Mouse (Mus musculus): ENCODE measurements around the gene Hc. TPM values are rescaled to one million over a fixed set of nuclear protein-coding genes. Genes with fewer than 3 reads are reported as not detected.
A peak's percentile ranks its signal among the peaks of the same experiment; 100 is the strongest.

Hc gene
- polyA plus RNA-seq, 1 experiment from 2014 or later, result 0.31 TPM

GRCm38 (mm10) chr2:34984885-34985284 is 76.4 kb downstream of the Hc start:
- H3K4me1 ChIP-seq, result peaks cover 24% of the 10 kb centered on the region
- WGBS, result 78% methylated on average over 8 of the region's 8 CpGs
- H3K27ac ChIP-seq, result no peak overlapping the region
- H3K36me3 ChIP-seq, result no peaks in the 10 kb centered on the region
- no peak for DNase-seq (ENCODE audit: low spot score)
- no peak overlapping the region for H3K4me3 ChIP-seq
- H3K27me3 ChIP-seq (ENCODE audit: insufficient read depth, poor library complexity, severe bottlenecking), result no peaks in the 10 kb centered on the region
- H3K9me3 ChIP-seq, result no peaks in the 10 kb centered on the region

GRCm38 (mm10) chr2:34982906-34983698 is 78.1 kb downstream of the Hc start:
- 57% methylated on average over 11 of the region's 11 CpGs for WGBS
- H3K4me1 ChIP-seq, result peaks cover 24% of the 10 kb centered on the region
- no peaks in the 10 kb centered on the region for H3K36me3 ChIP-seq
- no peak overlapping the region for H3K4me3 ChIP-seq
- no peaks in the 10 kb centered on the region for H3K9me3 ChIP-seq
- DNase-seq (ENCODE audit: low spot score), result no peak
- no peak overlapping the region; the same call in 1 of the 2 replicates for H3K27ac ChIP-seq
- H3K27me3 ChIP-seq (ENCODE audit: insufficient read depth, poor library complexity, severe bottlenecking), result no peaks in the 10 kb centered on the region

GRCm38 (mm10) chr2:34982096-34982724 is 79.0 kb downstream of the Hc start:
- no peak for DNase-seq (ENCODE audit: low spot score)
- H3K27ac ChIP-seq, result no peak overlapping the region; the same call in 1 of the 2 replicates
- no peaks in the 10 kb centered on the region for H3K36me3 ChIP-seq
- peaks cover 26% of the 10 kb centered on the region for H3K4me1 ChIP-seq
- 67% methylated on average over 14 of the region's 14 CpGs for WGBS
- H3K27me3 ChIP-seq (ENCODE audit: insufficient read depth, poor library complexity, severe bottlenecking), result no peaks in the 10 kb centered on the region
- H3K4me3 ChIP-seq, result no peak overlapping the region
- no peaks in the 10 kb centered on the region for H3K9me3 ChIP-seq

GRCm38 (mm10) chr2:34979459-34980011 is 81.7 kb downstream of the Hc start:
- H3K27me3 ChIP-seq (ENCODE audit: insufficient read depth, poor library complexity, severe bottlenecking), result no peaks in the 10 kb centered on the region
- no peaks in the 10 kb centered on the region for H3K36me3 ChIP-seq
- 76% methylated on average over 3 of the region's 3 CpGs for WGBS
- no peak overlapping the region for H3K27ac ChIP-seq
- H3K9me3 ChIP-seq, result no peaks in the 10 kb centered on the region
- H3K4me3 ChIP-seq, result no peak overlapping the region
- peaks cover 30% of the 10 kb centered on the region for H3K4me1 ChIP-seq
- no peak for DNase-seq (ENCODE audit: low spot score)

GRCm38 (mm10) chr2:34978226-34978625 is 83.0 kb downstream of the Hc start:
- Histone ChIP-seq H3K27me3 (ENCODE audit: insufficient read depth, poor library complexity, severe bottlenecking) (no peaks in the 10 kb centered on the region), H3K27ac (no peak overlapping the region), H3K4me3 (no peak overlapping the region), H3K4me1 (peaks cover 26% of the 10 kb centered on the region), H3K9me3 (no peaks in the 10 kb centered on the region), H3K36me3 (no peaks in the 10 kb centered on the region)
- 84% methylated on average over 2 of the region's 2 CpGs for WGBS
- DNase-seq (ENCODE audit: low spot score), result no peak

GRCm38 (mm10) chr2:34976945-34977658 is 84.1 kb downstream of the Hc start:
- DNase-seq (ENCODE audit: low spot score), result no peak
- no peak overlapping the region for H3K27ac ChIP-seq
- H3K36me3 ChIP-seq, result no peaks in the 10 kb centered on the region
- H3K27me3 ChIP-seq (ENCODE audit: insufficient read depth, poor library complexity, severe bottlenecking), result no peaks in the 10 kb centered on the region
- no peaks in the 10 kb centered on the region for H3K9me3 ChIP-seq
- H3K4me3 ChIP-seq, result no peak overlapping the region
- 55% methylated on average over 8 of the region's 8 CpGs for WGBS
- H3K4me1 ChIP-seq, result peaks cover 15% of the 10 kb centered on the region

GRCm38 (mm10) chr2:34976447-34976846 is 84.8 kb downstream of the Hc start:
- H3K27me3 ChIP-seq (ENCODE audit: insufficient read depth, poor library complexity, severe bottlenecking), result no peaks in the 10 kb centered on the region
- no peaks in the 10 kb centered on the region for H3K36me3 ChIP-seq
- no peaks in the 10 kb centered on the region for H3K9me3 ChIP-seq
- H3K4me1 ChIP-seq, result peaks cover 11% of the 10 kb centered on the region; the same call in 1 of the 2 replicates
- WGBS, result 87% methylated on average over 6 of the region's 6 CpGs
- DNase-seq (ENCODE audit: low spot score), result no peak
- no peak overlapping the region for H3K4me3 ChIP-seq
- no peak overlapping the region for H3K27ac ChIP-seq

GRCm38 (mm10) chr2:34973087-34973486 is 88.2 kb downstream of the Hc start:
- Histone ChIP-seq H3K27me3 (ENCODE audit: insufficient read depth, poor library complexity, severe bottlenecking) (no peaks in the 10 kb centered on the region), H3K36me3 (no peaks in the 10 kb centered on the region), H3K4me3 (no peak overlapping the region), H3K9me3 (no peaks in the 10 kb centered on the region), H3K4me1 (peaks cover 6% of the 10 kb centered on the region; the same call in 1 of the 2 replicates), H3K27ac (no peak overlapping the region)
- DNase-seq (ENCODE audit: low spot score), result no peak
- 85% methylated on average over 8 of the region's 8 CpGs for WGBS

GRCm38 (mm10) chr2:34971080-34971888 is 90.0 kb downstream of the Hc start:
- no peak overlapping the region for H3K4me3 ChIP-seq
- no peaks in the 10 kb centered on the region for H3K36me3 ChIP-seq
- H3K4me1 ChIP-seq, result no peaks in the 10 kb centered on the region
- WGBS, result 71% methylated on average over 11 of the region's 11 CpGs
- H3K9me3 ChIP-seq, result no peaks in the 10 kb centered on the region
- DNase-seq (ENCODE audit: low spot score), result no peak
- no peak overlapping the region for H3K27ac ChIP-seq
- H3K27me3 ChIP-seq (ENCODE audit: insufficient read depth, poor library complexity, severe bottlenecking), result no peaks in the 10 kb centered on the region

GRCm38 (mm10) chr2:34970092-34970750 is 91.0 kb downstream of the Hc start:
- Histone ChIP-seq H3K4me1 (peaks cover 9% of the 10 kb centered on the region), H3K36me3 (no peaks in the 10 kb centered on the region), H3K9me3 (no peaks in the 10 kb centered on the region), H3K27me3 (ENCODE audit: insufficient read depth, poor library complexity, severe bottlenecking) (no peaks in the 10 kb centered on the region), H3K27ac (no peak overlapping the region), H3K4me3 (no peak overlapping the region)
- DNase-seq (ENCODE audit: low spot score), result peak; percentile 81
- 29% methylated on average over 9 of the region's 9 CpGs for WGBS

- peaks cover 11% of the 10 kb centered on the region for H3K4me1 ChIP-seq
- no peaks in the 10 kb centered on the region for H3K36me3 ChIP-seq
- H3K9me3 ChIP-seq, result no peaks in the 10 kb centered on the region
- 70% methylated on average over 7 of the region's 7 CpGs for WGBS
- no peaks in the 10 kb centered on the region for H3K27me3 ChIP-seq (ENCODE audit: insufficient read depth, poor library complexity, severe bottlenecking)
- no peak for DNase-seq (ENCODE audit: low spot score)
- H3K27ac ChIP-seq, result no peak overlapping the region
- no peak overlapping the region for H3K4me3 ChIP-seq
These were observed 92.1 kb downstream of the Hc start for GRCm38 (mm10) chr2:34969166-34969565.

Data from heart, embryonic 10.5 days (tissue).